ENCODE assay signal across 10 mouse cellular contexts in genomic region chr19:4194021-4194724, GRCm38 (mm10). TPM values are rescaled to one million over a fixed set of nuclear protein-coding genes. Genes with fewer than 3 reads are reported as not detected.
A peak's percentile ranks its signal among the peaks of the same experiment; 100 is the strongest.
DNase-seq lines count a peak whose midpoint lies in the region; ATAC-seq and TF ChIP-seq lines count a peak whose summit lies in the region.
"Had no signal": no experiment of that assay in that cellular context is flagged by ENCODE, and none has a peak within 500 bp of the region (broad histone marks: within the 10 kb centered on the region; RNA-seq: fewer than 3 reads in every experiment).

No protein-coding gene starts in this region.

- no peak for DNase-seq in forebrain, embryonic 10.5 days (ENCODE audit: extremely low spot score, low spot score)
- DNase-seq in kidney, postnatal 25 days: no peak
- DNase-seq in layer of hippocampus, postnatal 36 days: no peak
- DNase-seq in urinary bladder, adult 2 months (ENCODE audit: low spot score): no peak

- peak overlapping the region; percentile 96; the same call in 1 of the 2 replicates for H3K4me3 ChIP-seq in forebrain, embryonic 10.5 days
- H3K4me3 ChIP-seq in forebrain, embryonic 12.5 days (replicated peaks): no peak overlapping the region; the same call in 1 of the 2 replicates
- H3K4me3 ChIP-seq in kidney, embryonic 16.5 days (ENCODE audit: low read length): no peak overlapping the region
- peak overlapping the region; percentile 98 for H3K4me3 ChIP-seq in E14TG2a.4 (replicated peaks; ENCODE audit: low read length)
- H3K4me3 ChIP-seq in embryonic fibroblast, embryonic 13.5 days (ENCODE audit: insufficient read depth, low read length): no peak overlapping the region

- peak; percentile 14; the same call in 1 of the 2 replicates for TF ChIP-seq POLR2A in embryonic fibroblast, embryonic 13.5 days (IDR thresholded peaks at IDR 0.05; ENCODE audit: low read depth, low read length)

- peaks cover 64% of the 10 kb centered on the region for H3K36me3 ChIP-seq in forebrain, embryonic 10.5 days (replicated peaks)
- H3K36me3 ChIP-seq in forebrain, embryonic 12.5 days (replicated peaks): peaks cover 52% of the 10 kb centered on the region
- peaks cover 43% of the 10 kb centered on the region for H3K36me3 ChIP-seq in kidney, embryonic 16.5 days (ENCODE audit: insufficient read depth, low read length)
- H3K36me3 ChIP-seq in E14TG2a.4 (ENCODE audit: insufficient read depth, low read length): peaks cover 64% of the 10 kb centered on the region

- peaks cover 57% of the 10 kb centered on the region for H3K4me1 ChIP-seq in forebrain, embryonic 10.5 days
- H3K4me1 ChIP-seq in forebrain, embryonic 12.5 days: peaks cover 29% of the 10 kb centered on the region
- peaks cover 56% of the 10 kb centered on the region for H3K4me1 ChIP-seq in kidney, embryonic 16.5 days (ENCODE audit: insufficient read depth, low read length)
- H3K4me1 ChIP-seq in E14TG2a.4 (replicated peaks; ENCODE audit: low read depth, low read length): peaks cover 89% of the 10 kb centered on the region
- peaks cover 19% of the 10 kb centered on the region for H3K4me1 ChIP-seq in embryonic fibroblast, embryonic 13.5 days (ENCODE audit: control insufficient read depth, insufficient read depth, low read length)

- H3K4me2 ChIP-seq in forebrain, embryonic 12.5 days: no peak overlapping the region
- H3K4me2 ChIP-seq in kidney, embryonic 16.5 days (replicated peaks; ENCODE audit: low read depth, low read length): no peak overlapping the region

- H3K27me3 ChIP-seq in forebrain, embryonic 10.5 days (ENCODE audit: poor library complexity, severe bottlenecking): no peaks in the 10 kb centered on the region
- no peaks in the 10 kb centered on the region for H3K27me3 ChIP-seq in forebrain, embryonic 12.5 days
- H3K27me3 ChIP-seq in kidney, embryonic 16.5 days (ENCODE audit: insufficient read depth, low read length): no peaks in the 10 kb centered on the region
- no peaks in the 10 kb centered on the region for H3K27me3 ChIP-seq in E14TG2a.4 (ENCODE audit: insufficient read depth, low read length)

- no peak overlapping the region for H3K27ac ChIP-seq in forebrain, embryonic 10.5 days
- H3K27ac ChIP-seq in forebrain, embryonic 12.5 days: no peak overlapping the region
- H3K27ac ChIP-seq in kidney, embryonic 16.5 days (ENCODE audit: low read length): no peak overlapping the region
- no peak overlapping the region for H3K27ac ChIP-seq in embryonic fibroblast, embryonic 13.5 days (ENCODE audit: insufficient read depth, low read length)

- no peak overlapping the region for H3K9ac ChIP-seq in forebrain, embryonic 12.5 days
- peak overlapping the region; percentile 15; the same call in 1 of the 2 replicates for H3K9ac ChIP-seq in kidney, embryonic 16.5 days (replicated peaks; ENCODE audit: low read length)

- TF ChIP-seq CTCF in E14TG2a.4 (conservative IDR thresholded peaks at IDR 0.05; ENCODE audit: low read length): no peak
- no peak for TF ChIP-seq CTCF in embryonic fibroblast, embryonic 13.5 days (IDR thresholded peaks at IDR 0.05; ENCODE audit: borderline replicate concordance, insufficient read depth, low read length)

- no peaks in the 10 kb centered on the region for H3K9me3 ChIP-seq in forebrain, embryonic 10.5 days
- no peaks in the 10 kb centered on the region for H3K9me3 ChIP-seq in forebrain, embryonic 12.5 days
- no peaks in the 10 kb centered on the region for H3K9me3 ChIP-seq in kidney, embryonic 16.5 days (ENCODE audit: low read length)
- no peaks in the 10 kb centered on the region for H3K9me3 ChIP-seq in E14TG2a.4 (ENCODE audit: low read length)

- 92% methylated on average over 8 of the region's 8 CpGs for WGBS in forebrain, embryonic 10.5 days
- 87% methylated on average over 8 of the region's 8 CpGs for WGBS in forebrain, embryonic 12.5 days
- WGBS in kidney, embryonic 16.5 days: 85% methylated on average over 8 of the region's 8 CpGs

- ATAC-seq in forebrain, embryonic 12.5 days (ENCODE audit: low FRiP score): no peak
- no peak for ATAC-seq in kidney, embryonic 16.5 days (ENCODE audit: low FRiP score, low TSS enrichment)
- ATAC-seq: inflammation-experienced regulatory T-cells, adult 6 months; lung, postnatal 0 days had no signal

RNA-seq across cellular contexts. Expression of gene Ppp1ca, which starts 2.3 kb away (rescaled TPM):
- 998 and 1,002 TPM in 2 replicates for polyA plus RNA-seq in forebrain, embryonic 10.5 days (2016; fragmentation: Nextera tagmentation; extraction: Ambion mirVana)
- 689 and 709 TPM in 2 replicates for polyA plus RNA-seq in forebrain, embryonic 12.5 days (2016; fragmentation: Nextera tagmentation; extraction: Ambion mirVana)
- polyA plus RNA-seq in kidney, embryonic 16.5 days (2015; fragmentation: Nextera tagmentation; extraction: Ambion mirVana): 1,050 and 1,120 TPM in 2 replicates
- polyA plus RNA-seq in embryonic fibroblast, embryonic 13.5 days (2011; ENCODE audit: insufficient read length, low read depth, missing spikeins): 327 and 340 TPM in 2 replicates
- total RNA-seq in layer of hippocampus, postnatal 36 days (2021): 100 to 1,000 TPM; 255 to 265 TPM
- polyA plus RNA-seq in urinary bladder, adult 2 months (2012; rRNA removed): 257 and 304 TPM in 2 replicates

RNA-seq across cellular contexts. Expression of gene Tbc1d10c, which starts 3.1 kb away (rescaled TPM):
- 0.43 and 0.47 TPM in 2 replicates for polyA plus RNA-seq in forebrain, embryonic 10.5 days (2016; fragmentation: Nextera tagmentation; extraction: Ambion mirVana)
- polyA plus RNA-seq in forebrain, embryonic 12.5 days (2016; fragmentation: Nextera tagmentation; extraction: Ambion mirVana): 0.31 and 0.86 TPM in 2 replicates
- polyA plus RNA-seq in kidney, embryonic 16.5 days (2015; fragmentation: Nextera tagmentation; extraction: Ambion mirVana): 2.5 and 3.1 TPM in 2 replicates
- polyA plus RNA-seq in embryonic fibroblast, embryonic 13.5 days (2011; ENCODE audit: insufficient read length, low read depth, missing spikeins): 0.25 and 0.42 TPM in 2 replicates
- total RNA-seq in layer of hippocampus, postnatal 36 days (2021): 1 to 10 TPM in 1 of 2 experiments, under 1 TPM in 1; 0.56 to 1.3 TPM
- 2.9 and 3.9 TPM in 2 replicates for polyA plus RNA-seq in urinary bladder, adult 2 months (2012; rRNA removed)

RNA-seq across cellular contexts. Expression of gene Rad9a, which starts 7.3 kb away (rescaled TPM):
- polyA plus RNA-seq in forebrain, embryonic 10.5 days (2016; fragmentation: Nextera tagmentation; extraction: Ambion mirVana): 57.4 and 67.1 TPM in 2 replicates
- 38.8 and 42.2 TPM in 2 replicates for polyA plus RNA-seq in forebrain, embryonic 12.5 days (2016; fragmentation: Nextera tagmentation; extraction: Ambion mirVana)
- polyA plus RNA-seq in kidney, embryonic 16.5 days (2015; fragmentation: Nextera tagmentation; extraction: Ambion mirVana): 39.4 and 39.9 TPM in 2 replicates
- 25.5 and 32.3 TPM in 2 replicates for polyA plus RNA-seq in embryonic fibroblast, embryonic 13.5 days (2011; ENCODE audit: insufficient read length, low read depth, missing spikeins)
- total RNA-seq in layer of hippocampus, postnatal 36 days (2021): 1 to 10 TPM; 5.5 to 7.1 TPM
- 19.2 and 23.2 TPM in 2 replicates for polyA plus RNA-seq in urinary bladder, adult 2 months (2012; rRNA removed)

RNA-seq across cellular contexts. Expression of gene Carns1, which starts 18.9 kb away (rescaled TPM):
- 2.5 TPM in 2 replicates for polyA plus RNA-seq in forebrain, embryonic 10.5 days (2016; fragmentation: Nextera tagmentation; extraction: Ambion mirVana)
- polyA plus RNA-seq in forebrain, embryonic 12.5 days (2016; fragmentation: Nextera tagmentation; extraction: Ambion mirVana): 3.2 TPM in 2 replicates
- polyA plus RNA-seq in kidney, embryonic 16.5 days (2015; fragmentation: Nextera tagmentation; extraction: Ambion mirVana): 2.9 and 3.3 TPM in 2 replicates
- 3.3 and 4.4 TPM in 2 replicates for polyA plus RNA-seq in embryonic fibroblast, embryonic 13.5 days (2011; ENCODE audit: insufficient read length, low read depth, missing spikeins)
- 1 to 10 TPM; 7.1 to 9.9 TPM for total RNA-seq in layer of hippocampus, postnatal 36 days (2021)
- polyA plus RNA-seq in urinary bladder, adult 2 months (2012; rRNA removed): 18.7 and 21.7 TPM in 2 replicates

RNA-seq across cellular contexts. Expression of gene Clcf1, which starts 19.9 kb away (rescaled TPM):
- 0.86 and 1.1 TPM in 2 replicates for polyA plus RNA-seq in forebrain, embryonic 10.5 days (2016; fragmentation: Nextera tagmentation; extraction: Ambion mirVana)
- polyA plus RNA-seq in forebrain, embryonic 12.5 days (2016; fragmentation: Nextera tagmentation; extraction: Ambion mirVana): 0.85 and 1.2 TPM in 2 replicates
- 6.8 and 7.5 TPM in 2 replicates for polyA plus RNA-seq in kidney, embryonic 16.5 days (2015; fragmentation: Nextera tagmentation; extraction: Ambion mirVana)
- 15.2 and 16.8 TPM in 2 replicates for polyA plus RNA-seq in embryonic fibroblast, embryonic 13.5 days (2011; ENCODE audit: insufficient read length, low read depth, missing spikeins)
- under 1 TPM; 0.32 to 0.83 TPM for total RNA-seq in layer of hippocampus, postnatal 36 days (2021)
- 10.8 and 13.1 TPM in 2 replicates for polyA plus RNA-seq in urinary bladder, adult 2 months (2012; rRNA removed)

Comparison
In these comparisons a context has a peak if more than half of its experiments do, and no peak if none do; other contexts are left out.
1. H3K4me3 ChIP-seq: peak in forebrain, embryonic 10.5 days (single experiment) and E14TG2a.4 (single experiment); none in forebrain, embryonic 12.5 days (single experiment), kidney, embryonic 16.5 days (single experiment) and embryonic fibroblast, embryonic 13.5 days (single experiment).